Mouse (Mus musculus): ENCODE data around the gene Map3k14.

Gene Map3k14

DNA sequence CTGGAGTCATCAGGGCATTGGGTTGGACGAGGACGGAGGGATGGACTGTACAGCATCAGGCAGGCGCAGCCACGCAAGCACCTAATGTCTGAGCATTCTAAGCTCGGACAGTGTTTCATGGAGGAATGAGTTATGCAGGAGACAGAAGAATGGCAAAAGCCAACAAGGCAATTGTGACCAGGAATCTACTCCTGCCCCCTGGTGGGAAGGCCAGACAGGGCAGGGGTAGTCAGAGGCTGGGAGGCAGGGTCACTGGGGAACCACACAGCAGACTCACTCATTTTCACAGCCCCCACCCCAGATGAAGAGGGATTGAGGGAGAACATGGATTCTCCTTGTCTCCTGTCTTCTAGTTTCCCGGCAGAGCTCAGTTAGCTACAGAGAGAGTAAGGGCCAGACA, 4.7 kb upstream of the Map3k14 start:
- no peak for DNase-seq (ENCODE audit: low spot score)

DNA sequence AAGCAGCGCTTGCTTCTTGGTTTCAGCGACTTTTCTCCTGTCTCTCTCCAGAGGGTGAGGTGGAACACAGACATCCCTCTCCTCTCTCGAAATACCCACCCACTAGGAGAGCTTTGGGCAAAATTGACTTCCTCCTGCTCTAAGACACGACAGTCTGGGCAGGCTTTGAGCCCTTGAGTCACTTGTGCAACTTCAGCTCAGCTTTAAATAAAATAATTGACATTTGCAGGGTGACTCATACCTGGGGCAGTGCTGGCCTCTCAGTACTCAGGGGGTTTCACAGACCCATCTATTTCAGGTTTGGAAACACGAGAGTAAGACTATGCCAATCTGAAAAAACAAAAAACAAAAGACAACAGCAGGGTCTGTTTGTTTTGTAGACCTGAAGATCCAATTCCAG, 2.2 kb upstream of the Map3k14 start:
- no peak for DNase-seq (ENCODE audit: low spot score)

DNA sequence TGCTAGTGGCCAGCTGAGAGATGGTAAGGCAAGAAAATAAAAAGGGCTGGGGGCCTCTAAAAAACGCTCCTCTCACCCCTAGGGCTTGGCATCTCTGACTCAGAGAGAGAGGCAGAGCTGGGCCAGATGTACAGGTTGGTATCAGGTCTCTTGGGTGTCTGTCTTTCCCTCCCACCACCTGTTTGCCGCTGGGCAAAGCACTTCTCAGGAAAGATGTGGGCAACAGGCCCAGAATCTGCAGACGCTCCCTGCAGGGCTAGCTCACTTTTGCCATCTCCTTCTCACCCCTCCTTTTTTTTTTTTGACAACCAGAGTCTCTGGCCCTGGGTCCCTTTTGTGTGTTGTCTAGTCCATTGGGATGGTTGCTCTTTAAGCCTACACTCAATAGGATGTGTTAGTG, 1.6 kb upstream of the Map3k14 start:
- no peak for DNase-seq (ENCODE audit: low spot score)

DNA sequence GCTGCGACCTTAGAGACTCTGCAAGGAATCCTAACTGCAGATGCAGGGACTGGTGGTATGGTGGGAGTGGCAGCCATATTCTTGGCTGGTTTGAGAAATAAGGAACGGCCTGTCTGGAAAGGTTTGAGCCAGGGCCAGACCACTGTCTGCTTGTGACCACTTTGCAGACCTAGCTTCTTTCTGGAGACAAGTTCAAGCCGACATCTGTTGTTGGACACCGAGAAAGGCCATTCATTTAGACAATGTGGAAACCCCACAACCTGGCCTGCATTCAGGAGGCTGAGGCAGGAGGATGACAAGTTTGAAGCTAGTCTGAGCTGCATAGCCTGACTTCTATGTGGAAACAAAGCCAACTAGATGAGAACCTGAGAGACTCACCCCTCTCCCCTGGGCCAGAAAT, 1.1 kb upstream of the Map3k14 start:
- DNase-seq (ENCODE audit: low spot score), result no peak

DNA sequence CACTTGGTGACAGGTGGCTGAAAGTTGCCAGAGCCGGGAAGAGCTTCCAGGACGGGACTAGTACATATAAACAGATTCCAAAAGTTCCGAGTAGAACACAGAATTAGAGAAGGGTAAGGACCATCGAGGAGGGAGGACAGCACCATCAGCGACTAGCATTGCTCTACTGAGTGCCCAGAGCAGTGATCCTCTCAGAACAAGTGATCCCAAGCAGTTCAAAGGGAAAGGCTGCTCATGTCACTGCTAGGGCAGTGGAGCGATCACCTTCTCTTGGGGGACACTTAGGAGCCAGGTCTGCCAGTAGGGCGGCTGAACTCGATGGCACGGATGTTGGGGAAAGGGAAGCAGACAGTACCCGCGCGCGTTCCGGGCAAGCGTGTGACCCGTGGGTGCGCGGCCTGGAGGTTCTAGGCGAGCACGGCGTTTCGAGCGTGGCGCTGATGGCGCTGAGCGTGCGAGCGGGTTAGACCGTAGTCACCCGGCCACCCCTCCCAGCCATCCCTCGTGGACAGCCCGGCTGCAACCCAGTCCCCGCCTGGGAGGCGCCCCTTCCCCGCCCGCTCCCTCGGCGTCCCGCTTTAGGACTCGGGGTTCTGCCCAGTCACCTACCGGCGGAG, 435 bp downstream of the Map3k14 start:
- DNase-seq (ENCODE audit: low spot score), result no peak

DNA sequence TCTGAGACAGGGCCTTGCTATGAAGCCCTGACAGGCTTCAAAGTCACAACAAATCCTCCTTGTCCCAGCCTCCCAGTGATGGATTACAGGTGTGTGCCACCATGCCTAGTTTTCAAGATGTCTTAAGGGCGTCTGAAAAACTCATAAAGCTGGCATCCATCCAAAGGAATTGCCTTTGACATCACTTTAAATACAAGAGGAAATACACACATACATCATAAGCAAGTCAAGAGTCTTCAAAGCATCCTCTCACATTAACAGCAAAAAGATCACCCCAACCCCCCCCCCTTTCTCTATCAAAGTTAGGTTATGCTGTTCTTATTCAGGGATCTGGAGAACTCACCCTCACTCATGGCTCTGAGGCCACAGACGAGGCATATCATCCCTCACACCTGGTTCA, 1.4 kb downstream of the Map3k14 start:
- DNase-seq (ENCODE audit: low spot score), result no peak

DNA sequence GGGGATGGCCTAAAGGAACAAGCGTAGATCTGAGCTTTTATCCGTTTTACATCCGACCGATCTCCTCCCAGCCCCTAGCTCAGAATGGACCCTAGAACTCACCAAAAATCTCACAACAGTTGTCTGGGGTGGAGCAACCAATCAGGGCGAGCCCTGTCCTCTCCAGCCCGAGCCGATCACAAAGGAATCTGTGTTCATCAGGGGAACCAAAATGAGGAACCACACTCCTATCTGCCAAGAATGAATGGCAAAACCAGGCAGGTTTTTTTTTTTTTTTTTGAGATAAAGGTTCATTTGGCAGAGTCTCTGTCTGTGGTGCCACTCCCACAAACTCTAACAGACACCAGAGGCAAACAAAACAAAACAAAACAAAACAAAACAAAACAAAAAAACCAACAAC, 2.1 kb downstream of the Map3k14 start:
- DNase-seq (ENCODE audit: low spot score), result no peak

DNA sequence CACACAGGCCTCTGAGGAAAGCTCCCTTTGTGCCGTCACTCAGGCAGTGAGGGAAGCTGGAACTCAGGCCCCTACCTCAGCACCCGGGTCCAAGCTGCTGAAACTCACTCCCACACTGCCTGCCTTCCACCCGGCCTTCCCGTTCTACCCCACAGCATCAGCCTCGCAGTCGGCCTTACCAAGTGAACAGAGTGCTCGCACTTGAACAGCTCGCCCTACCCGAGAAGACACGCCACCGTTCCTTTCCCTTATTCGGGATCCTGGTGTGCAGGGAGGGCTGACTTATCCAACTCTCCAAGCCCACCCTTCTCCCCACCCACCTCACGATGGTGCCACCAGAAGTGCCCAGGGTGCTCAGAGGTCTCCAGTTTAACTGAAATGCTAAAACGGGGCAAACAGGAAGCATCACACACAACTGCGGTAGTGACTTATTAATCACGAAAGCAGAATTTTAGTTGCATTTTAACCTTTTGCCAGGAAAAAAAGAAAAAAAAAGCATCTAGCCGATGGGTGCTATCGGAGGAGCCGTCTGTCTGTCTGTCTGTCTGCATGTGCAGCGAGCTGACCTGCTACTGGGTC, 2.8 kb downstream of the Map3k14 start:
- DNase-seq (ENCODE audit: low spot score), result no peak

DNA sequence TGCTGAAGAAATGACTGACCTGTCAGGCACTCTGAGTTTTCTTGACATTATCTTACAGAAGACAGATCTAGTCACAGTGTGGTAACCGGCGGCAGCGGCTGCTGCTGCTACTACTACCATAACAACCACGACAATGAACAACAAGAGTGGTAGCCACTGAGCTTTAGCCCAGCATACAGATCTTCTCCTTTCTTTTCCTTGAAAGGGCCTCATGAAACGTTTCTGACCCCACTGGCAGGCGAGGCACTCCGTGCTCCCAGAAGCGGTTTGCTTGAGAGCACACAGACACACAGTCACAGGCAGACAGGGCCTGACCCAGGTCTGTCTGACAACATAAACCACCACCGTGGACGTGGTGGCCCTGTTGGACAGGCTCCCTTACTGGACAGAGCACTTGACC, 3.7 kb downstream of the Map3k14 start:
- no peak for DNase-seq (ENCODE audit: low spot score)

DNA sequence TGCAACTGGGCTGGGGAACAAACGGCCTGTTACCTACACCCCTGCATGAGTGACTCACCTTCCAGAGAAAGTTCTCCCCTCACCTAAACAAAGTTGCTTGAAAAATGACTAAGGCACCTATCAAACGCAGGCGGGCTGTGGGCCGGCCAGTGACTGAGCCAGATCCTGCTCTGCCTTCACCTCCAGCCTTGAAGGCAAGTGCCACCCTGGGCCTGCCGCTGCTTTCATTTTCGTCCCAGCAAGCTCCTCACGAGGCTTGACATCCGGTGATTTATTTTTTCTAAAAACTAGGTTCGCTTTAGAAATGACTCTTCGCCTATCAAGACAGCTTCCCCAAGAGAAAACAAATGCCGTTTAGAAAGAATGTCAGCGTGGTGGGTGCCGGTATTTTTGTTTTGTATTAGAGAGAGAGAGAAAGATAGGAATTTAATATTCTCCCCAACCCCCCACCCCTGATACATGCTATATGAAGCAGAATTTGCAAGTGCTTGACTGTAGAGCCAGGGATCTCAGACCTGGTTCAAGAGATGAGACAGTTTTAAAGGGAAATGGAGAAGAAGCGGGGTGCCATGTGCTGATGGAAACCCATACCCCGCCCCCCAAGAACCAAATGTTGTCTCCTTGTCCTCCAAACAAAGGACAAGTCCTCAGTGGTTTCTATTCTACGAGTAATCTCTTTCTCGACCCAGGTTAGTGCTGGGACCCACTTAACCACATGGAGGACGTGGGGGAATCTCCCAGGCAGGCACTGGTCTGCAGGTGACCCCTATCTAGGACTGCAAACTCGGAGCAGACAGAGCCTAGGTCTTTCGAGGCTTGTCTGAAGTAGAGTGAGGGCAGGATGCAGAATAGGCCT, 4.6 kb downstream of the Map3k14 start:
- DNase-seq (ENCODE audit: low spot score), result no peak

DNA sequence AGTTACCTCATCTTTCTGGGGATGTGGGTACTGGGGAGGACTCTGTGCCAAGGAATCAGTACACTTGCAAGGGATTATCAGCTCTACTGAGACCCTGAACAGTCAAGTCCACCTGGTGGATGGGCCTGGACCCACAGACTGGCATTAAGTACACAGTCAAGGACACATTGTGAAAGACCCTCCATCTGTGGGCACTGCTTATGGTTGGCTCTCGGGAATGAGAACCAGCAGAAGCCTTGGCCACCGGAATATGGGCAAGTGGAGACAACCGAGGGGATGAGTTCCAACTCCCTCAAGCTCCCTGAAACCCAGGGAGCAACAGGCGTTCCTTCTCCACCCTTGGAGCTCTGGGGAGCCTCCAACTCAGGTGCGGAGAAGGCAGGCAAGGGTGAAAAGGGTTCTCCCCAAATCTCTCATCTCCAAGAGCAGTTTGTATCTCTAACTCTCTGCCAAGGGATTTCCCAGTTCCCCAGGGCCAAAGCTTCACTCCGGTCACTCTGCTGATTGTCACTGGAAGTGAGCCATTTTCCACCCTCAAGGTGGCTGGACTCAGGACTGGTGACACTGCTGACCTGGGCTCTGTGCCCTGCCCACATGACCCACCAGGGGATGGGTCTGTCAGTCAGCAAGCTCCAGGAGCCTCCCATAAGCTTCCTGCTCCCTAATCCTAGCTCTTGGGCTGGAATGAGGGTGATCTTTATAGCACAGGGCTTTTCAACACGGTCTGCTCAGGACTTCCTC, 5.4 kb downstream of the Map3k14 start:
- DNase-seq (ENCODE audit: low spot score), result no peak

DNA sequence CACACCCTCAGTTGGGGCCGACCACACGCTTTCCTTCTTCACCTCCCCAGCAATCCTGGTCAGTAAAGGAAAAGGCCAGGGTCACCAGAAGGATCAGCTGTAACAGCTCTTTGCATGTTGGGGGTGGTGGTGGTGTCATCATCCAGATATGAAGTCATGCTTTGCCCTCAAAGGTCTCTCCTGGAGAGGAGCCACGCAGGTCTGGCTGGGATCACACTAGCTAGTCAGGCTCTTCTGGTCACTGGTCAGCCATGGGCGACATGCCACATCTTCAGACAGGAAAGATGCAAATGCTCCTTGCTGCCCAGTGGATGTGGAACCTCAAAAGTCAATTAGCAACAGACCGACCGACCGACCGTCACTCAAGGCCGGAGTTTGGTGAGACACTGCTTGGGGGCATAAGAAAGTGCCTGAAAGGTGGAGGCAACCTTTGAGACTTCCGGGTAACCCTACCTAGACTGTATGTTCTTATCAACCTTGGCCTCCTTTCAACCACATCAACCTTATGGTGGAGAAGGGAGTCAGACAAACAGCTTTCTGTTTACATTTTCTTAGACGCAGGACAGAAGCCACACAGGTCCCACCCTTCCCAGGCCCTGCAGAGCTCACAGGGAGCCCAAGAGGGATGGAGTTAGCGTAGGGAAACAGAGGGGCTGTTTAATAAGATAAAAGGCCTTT, 6.6 kb downstream of the Map3k14 start:
- DNase-seq (ENCODE audit: low spot score), result no peak

DNA sequence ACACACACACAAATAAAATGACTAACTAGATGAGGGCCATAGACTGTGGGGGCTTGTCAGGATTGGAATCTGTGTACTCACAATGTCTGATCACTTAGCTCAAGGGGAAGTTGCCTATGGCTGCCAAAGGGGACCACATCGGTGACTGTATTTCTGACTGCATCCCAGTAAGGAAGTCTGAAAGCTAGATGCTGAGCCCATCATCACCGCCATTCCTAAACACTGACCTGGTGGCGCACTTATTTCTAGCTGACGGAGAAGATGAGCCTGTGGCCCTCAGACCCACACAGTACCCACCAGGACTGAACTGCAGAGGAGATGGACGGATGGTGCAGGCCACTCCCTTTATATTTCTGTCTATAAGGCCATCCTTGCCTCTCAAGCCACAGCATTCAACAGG, 7.2 kb downstream of the Map3k14 start:
- no peak for DNase-seq (ENCODE audit: low spot score)

DNA sequence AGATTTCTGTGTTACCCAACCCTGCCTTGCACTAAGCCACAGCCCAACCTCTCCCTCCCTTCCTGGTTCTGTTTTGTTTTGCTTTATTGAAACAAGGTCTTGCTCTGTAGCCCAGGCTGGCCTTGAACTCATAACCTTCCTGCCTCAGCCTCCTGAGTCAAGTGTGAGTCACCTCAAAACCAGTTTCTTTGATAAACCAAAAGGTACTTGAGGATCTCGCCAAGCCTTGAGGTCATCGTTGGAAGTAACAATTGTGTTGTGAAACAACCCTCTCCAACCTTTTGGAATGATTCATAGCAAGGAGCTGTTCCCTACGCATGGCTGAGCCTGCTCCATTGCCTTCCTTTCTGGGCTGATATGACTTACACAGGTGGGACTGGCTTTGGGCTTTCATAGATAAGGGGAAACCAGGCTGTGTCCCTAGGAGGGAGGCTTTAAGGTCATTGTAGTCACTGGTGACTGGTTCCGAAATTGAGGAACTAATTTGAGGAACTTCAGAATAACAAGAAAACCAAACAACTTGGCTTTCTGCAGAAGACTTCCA, 9.3 kb downstream of the Map3k14 start:
- no peak for DNase-seq (ENCODE audit: low spot score)

DNA sequence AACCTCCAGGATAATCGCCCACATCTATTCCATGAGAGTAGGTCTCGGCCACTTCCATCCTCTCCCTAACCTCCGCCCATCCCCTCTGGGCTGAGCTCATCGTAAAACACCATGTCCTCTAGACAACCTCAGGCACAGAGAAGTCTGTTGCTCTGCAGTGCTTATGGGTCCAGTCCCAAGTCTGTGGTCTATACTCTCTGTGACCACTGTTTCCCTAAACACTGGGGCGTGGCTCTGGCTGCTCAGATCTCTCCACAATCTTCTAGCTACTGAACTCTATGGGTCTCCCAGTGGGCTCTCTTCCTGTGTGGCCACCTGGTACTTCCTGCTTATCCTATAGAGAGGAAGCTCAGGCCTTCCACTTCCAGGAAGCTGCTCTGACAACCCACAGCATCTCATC, 13.7 kb downstream of the Map3k14 start:
- no peak for DNase-seq (ENCODE audit: low spot score)

DNA sequence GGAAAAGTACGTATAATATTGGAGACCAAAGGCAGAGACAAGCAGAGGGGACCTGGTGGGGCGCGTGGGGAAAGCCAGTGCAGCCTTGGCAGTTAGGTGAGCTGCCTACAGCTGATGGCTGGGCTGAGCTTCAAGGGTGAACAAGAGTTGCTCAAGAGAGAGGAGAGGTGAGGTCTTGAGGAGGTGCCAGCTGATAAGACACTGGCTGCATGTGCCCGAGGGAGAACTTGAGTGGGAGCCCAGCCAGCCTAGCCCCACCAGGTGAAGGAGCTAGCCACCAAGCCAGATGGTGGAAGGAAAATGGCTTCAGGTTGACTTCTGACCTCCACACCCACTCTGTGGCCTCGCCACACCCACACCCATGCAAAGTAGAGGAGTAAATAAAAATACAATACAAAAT, 14.9 kb downstream of the Map3k14 start:
- DNase-seq (ENCODE audit: low spot score), result no peak

DNA sequence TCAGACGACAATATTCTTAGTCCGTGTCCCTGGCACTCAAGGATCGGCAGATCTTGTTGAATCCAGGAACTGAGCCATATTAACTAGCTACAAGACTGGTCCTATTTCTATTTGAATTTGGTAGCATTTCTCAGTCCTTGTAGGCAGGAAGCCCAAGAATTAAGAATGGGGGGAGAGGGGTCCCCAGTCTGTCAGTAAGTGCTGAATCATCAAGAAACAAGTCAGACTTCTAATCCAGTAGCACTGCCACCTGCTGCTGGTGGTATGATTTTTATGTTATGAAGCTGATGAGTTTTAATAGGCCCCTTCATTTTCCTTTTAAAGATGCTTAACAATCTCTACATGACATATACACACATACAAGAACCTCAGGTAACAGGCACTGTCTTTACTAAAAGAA, 16.9 kb downstream of the Map3k14 start:
- DNase-seq (ENCODE audit: low spot score), result no peak

DNA sequence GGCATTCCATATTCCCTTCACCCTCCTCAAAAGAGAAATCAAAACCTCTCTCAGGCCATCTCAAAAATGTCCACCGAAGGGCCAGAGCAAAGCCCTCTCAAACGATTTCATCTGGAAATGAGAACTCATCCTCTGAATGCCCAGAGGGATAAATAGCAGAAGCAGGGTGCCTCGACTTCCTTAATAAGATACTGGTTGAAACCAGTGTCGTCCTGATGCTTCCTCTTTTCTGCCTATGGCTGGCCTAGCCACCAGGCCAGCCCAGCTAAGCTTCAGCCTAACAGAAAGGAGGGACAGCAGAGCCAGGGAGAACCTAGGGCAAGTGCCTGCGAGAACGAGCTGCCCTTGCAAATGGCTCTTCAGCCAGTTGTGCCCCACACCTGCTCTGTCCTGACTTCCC, 17.8 kb downstream of the Map3k14 start:
- DNase-seq (ENCODE audit: low spot score), result no peak

DNA sequence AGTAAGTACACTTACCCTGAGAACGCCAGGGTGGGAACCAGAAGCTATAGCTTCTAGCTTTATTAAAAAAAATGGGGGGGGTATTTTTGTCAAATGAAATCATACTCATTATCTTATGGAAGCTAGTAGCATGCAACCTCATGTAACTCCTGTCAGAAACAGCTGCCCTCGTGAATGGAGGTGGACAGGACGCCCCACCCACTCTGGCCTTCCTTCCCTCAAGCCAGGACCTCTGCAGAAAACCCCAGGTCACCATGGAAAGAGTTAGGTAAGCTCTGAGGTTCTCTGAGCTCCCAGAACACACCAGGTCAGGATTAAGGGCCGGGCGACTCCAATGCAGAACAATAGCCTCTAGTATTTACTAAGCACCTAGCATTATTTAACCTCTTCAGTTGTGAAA, 18.4 kb downstream of the Map3k14 start:
- DNase-seq (ENCODE audit: low spot score), result no peak

DNA sequence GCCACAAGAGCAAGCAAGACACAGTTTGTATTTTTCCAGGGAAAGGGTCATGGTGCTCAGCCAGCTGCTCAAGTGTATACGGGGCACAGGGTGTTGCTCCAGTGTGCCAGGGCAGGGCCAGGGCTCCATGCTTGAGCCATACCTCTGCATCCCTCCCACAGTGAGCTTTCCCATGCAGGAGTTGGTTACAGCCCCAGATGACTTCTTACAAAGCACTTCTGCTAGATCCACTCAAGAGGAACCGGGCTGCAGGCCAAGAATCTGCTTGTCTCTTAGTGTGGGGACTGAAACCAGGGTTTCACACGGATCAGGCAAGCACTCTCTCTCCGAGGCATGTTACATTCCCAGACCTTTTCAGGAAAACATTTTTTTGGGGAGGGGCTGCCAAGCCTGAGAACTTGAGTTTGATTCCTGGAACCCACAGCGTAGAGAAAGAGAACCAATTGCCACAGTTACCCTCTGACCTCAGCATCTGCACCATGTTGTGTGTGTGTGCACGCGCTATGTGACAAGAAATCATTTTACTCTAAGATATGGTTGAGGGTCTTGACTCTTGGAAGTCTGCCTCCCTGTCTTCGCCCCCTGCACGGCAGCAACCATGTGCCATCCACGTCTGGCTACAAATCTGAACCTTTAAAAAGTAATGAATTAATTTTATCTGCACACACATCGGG, 19.6 kb downstream of the Map3k14 start:
- peak; percentile 83 for DNase-seq (ENCODE audit: low spot score)

DNA sequence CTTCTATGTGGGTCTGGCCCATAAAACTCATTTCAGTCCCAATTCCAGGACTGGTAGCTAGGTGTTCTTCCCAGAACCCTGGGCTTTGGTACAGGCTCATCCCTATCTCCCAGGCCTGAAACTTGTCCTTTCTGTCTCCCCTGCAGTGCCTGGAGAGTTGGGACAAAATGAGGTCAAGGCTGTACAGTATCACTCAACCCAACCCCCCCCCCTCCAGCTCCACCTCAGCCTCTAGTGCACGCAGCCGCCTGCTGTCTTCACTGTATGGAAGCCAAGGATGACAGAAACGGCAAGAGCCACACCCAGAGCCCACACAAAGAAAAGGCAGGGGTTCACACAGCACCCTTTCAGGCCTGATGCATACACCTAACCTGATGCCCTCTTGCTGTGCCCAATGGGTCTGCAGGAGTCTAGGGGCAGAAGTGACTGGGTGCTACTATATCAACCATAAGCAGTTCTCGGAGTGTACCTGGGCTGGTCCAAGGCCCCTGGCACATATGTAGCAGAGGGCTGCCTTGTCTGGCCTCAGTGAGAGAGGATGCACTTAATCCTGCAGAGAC, 20.5 kb downstream of the Map3k14 start:
- no peak for DNase-seq (ENCODE audit: low spot score)
